Mouse (Mus musculus): ENCODE measurements at regions not wholly inside any gene's neighbourhood (a gene's known extent, or its start where the extent isn't known, plus 50 kb on each side); places are given as distances from the start of the nearest gene placed in this dataset.

DNA sequence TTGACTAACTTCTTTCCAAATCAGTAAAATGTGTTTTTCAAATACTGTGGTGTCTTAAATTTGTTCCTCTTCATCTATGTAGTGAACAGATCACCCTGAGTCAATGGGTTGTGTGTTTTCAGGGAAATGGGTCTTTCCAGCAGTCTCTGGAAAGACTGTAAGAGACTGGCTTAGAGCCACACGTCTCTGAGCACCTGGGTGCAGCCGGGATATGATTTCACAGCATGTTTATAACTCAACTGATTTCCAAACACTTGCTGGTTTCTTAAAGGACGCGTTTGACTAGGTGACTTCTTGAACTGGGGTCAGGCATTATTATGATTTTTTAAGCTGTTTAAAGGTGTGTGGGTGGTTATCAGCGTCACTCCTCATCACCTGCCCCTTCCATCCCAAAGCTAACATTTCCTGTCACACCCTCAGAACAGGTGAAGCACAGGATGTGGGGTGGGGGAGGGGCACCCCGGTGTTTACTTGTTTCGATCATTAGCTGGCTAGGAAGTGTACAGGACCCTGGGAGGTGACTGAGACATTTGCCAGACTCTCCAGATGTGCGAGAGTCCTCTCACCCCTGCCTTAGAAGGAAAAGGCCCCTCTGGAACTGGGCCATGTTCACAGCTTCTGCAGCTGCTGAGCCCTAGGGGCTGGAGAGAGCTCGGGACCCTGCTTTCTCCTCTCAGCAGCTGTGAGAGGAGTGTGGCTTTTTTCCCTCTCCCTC is 229.8 kb downstream of the Cd109 start:
- peak overlapping the region; percentile 69 for H3K4me2 ChIP-seq (ENCODE audit: insufficient read depth, low read depth, poor library complexity, severe bottlenecking)
- H3K27me3 ChIP-seq (replicated peaks) = no peaks in the 10 kb centered on the region
- no peak overlapping the region for H3K9ac ChIP-seq (ENCODE audit: insufficient read depth, low read depth)
- no peak for DNase-seq (ENCODE audit: extremely low read depth)
- no peak overlapping the region for H3K27ac ChIP-seq (ENCODE audit: insufficient read depth, low read depth)
- H3K36me3 ChIP-seq (replicated peaks in 1 of 2; ENCODE audit: control insufficient read depth in 1 of 2, insufficient read depth in 1 of 2, low read length in 1 of 2) = no peaks in the 10 kb centered on the region
- H3K79me2 ChIP-seq (replicated peaks; ENCODE audit: control insufficient read depth, extremely low read depth, insufficient read depth, poor library complexity, severe bottlenecking) = no peaks in the 10 kb centered on the region
- no peak for TF ChIP-seq GABPA (IDR thresholded peaks at IDR 0.05; ENCODE audit: insufficient replicate concordance, low read depth, low read length)
- TF ChIP-seq SIN3A (IDR thresholded peaks at IDR 0.05; ENCODE audit: low read length) = no peak
- TF ChIP-seq MYC (IDR thresholded peaks at IDR 0.05; ENCODE audit: low read depth, low read length) = no peak
- 0 out of 2 replicates have a peak, but pooled peaks have one; percentile 31 for TF ChIP-seq CHD2 (IDR thresholded peaks at IDR 0.05; ENCODE audit: low read length)
- no peak for TF ChIP-seq TBP (conservative IDR thresholded peaks at IDR 0.05; ENCODE audit: low read depth, low read length)
- no peak for TF ChIP-seq NRF1 (IDR thresholded peaks at IDR 0.05; ENCODE audit: low read depth, low read length)
- no peak for TF ChIP-seq USF1 (IDR thresholded peaks at IDR 0.05; ENCODE audit: low read depth, low read length)
- dilution Hi-C loops (cut with MboI; ENCODE audit: extremely low pct_ligation_motif_present, extremely low pct_unique_long_range_greater_than_20kb, low sequenced_read_pairs) = no loop called here
- H3K9me3 ChIP-seq (replicated peaks; ENCODE audit: low read length) = no peaks in the 10 kb centered on the region
- no peak overlapping the region for H3K4me3 ChIP-seq (replicated peaks in 1 of 3; ENCODE audit: low read depth in 2 of 3, low read length in 2 of 3, poor library complexity in 1 of 3)
- no peaks in the 10 kb centered on the region for H3K4me1 ChIP-seq (ENCODE audit: control insufficient read depth in 1 of 2, insufficient read depth in 2 of 2)
- in situ Hi-C loops (cut with MboI; ENCODE audit: low pct_ligation_motif_present, low pct_unique_long_range_greater_than_20kb, low sequenced_read_pairs) = no loop called here

DNA sequence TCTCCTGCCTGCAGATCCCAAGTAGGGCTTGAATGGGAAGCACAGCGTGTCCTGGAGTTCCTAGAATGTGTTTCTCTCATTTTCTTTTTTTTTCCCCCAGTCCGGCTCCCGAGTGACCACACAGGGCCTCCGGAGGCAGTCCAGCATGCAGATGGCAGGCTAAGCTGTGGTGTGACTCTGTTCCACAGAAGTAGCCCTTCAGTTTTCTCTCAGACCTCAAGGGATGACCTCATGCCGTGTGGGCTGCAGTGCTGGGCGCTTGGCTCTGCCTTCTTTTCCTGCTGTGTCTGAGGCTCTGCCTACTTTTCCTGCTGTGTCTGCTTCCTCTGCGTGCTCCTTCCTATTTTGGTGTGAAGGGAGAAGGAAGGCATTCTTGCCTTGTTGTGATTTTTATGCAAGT is 230.8 kb downstream of the Cd109 start:
- no peaks in the 10 kb centered on the region for H3K36me3 ChIP-seq (replicated peaks in 1 of 2; ENCODE audit: control insufficient read depth in 1 of 2, insufficient read depth in 1 of 2, low read length in 1 of 2)
- in situ Hi-C loops (cut with MboI; ENCODE audit: low pct_ligation_motif_present, low pct_unique_long_range_greater_than_20kb, low sequenced_read_pairs) (no loop called here), dilution Hi-C loops (cut with MboI; ENCODE audit: extremely low pct_ligation_motif_present, extremely low pct_unique_long_range_greater_than_20kb, low sequenced_read_pairs) (no loop called here)
- H3K27ac ChIP-seq (ENCODE audit: insufficient read depth, low read depth) = no peak overlapping the region
- DNase-seq (ENCODE audit: extremely low read depth) = no peak
- H3K9me3 ChIP-seq (replicated peaks; ENCODE audit: low read length) = no peaks in the 10 kb centered on the region
- H3K4me3 ChIP-seq (replicated peaks in 1 of 3; ENCODE audit: low read depth in 2 of 3, low read length in 2 of 3, poor library complexity in 1 of 3) = no peak overlapping the region
- no peaks in the 10 kb centered on the region for H3K4me1 ChIP-seq (ENCODE audit: control insufficient read depth in 1 of 2, insufficient read depth in 2 of 2)
- no peak for TF ChIP-seq POLR2A (IDR thresholded peaks at IDR 0.05; ENCODE audit: low read depth, low read length)
- no peak for TF ChIP-seq ZMIZ1 (IDR thresholded peaks at IDR 0.05; ENCODE audit: low read depth, low read length)
- no peak for TF ChIP-seq RCOR1 (conservative IDR thresholded peaks at IDR 0.05; ENCODE audit: low read depth, low read length)
- no peak for TF ChIP-seq POLR2AphosphoS2 (IDR thresholded peaks at IDR 0.05; ENCODE audit: low read depth, low read length)
- no peaks in the 10 kb centered on the region for H3K27me3 ChIP-seq (replicated peaks)
- peak overlapping the region; percentile 83 for H3K4me2 ChIP-seq (ENCODE audit: insufficient read depth, low read depth, poor library complexity, severe bottlenecking)
- no peaks in the 10 kb centered on the region for H3K79me2 ChIP-seq (replicated peaks; ENCODE audit: control insufficient read depth, extremely low read depth, insufficient read depth, poor library complexity, severe bottlenecking)
- no peak overlapping the region; the same call in 1 of the 2 replicates for H3K9ac ChIP-seq (ENCODE audit: insufficient read depth, low read depth)

DNA sequence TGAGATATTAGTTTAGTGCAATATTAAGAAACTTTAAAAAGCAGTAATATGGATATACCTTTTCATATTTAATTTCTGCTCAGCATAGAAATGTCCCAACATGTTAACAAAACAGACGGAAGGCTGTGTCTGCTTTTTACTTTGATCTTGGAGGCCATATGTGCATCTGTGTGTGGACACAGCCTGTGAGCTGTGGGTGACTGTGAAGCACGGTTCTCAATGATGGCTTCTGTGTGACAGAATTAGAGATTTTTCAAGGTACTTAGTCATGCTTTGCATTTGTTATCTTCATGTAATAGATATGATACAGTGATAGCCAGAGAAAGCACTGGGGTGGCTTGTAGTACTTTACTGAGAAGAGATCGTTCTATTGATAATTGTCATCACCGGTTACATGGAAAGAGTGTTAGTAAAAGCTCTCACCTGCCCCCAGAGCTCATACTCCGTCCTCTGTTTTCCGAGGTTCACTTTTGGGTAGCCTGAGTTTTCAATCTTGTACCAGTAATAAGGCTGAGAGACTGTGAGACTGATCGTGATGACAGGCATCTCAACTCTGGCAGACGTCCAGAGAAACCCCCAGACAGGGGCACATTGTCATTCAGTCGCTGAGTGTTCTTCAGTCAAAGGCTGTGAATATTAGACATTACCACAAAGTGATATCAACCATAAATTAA is 232.7 kb downstream of the Cd109 start:
- Histone ChIP-seq H3K4me1 (ENCODE audit: control insufficient read depth in 1 of 2, insufficient read depth in 2 of 2) (no peaks in the 10 kb centered on the region), H3K27ac (ENCODE audit: insufficient read depth, low read depth) (no peak overlapping the region), H3K9ac (ENCODE audit: insufficient read depth, low read depth) (no peak overlapping the region), H3K27me3 (replicated peaks) (no peaks in the 10 kb centered on the region), H3K4me2 (ENCODE audit: insufficient read depth, low read depth, poor library complexity, severe bottlenecking) (no peak overlapping the region), H3K79me2 (replicated peaks; ENCODE audit: control insufficient read depth, extremely low read depth, insufficient read depth, poor library complexity, severe bottlenecking) (no peaks in the 10 kb centered on the region), H3K9me3 (replicated peaks; ENCODE audit: low read length) (no peaks in the 10 kb centered on the region), H3K36me3 (replicated peaks in 1 of 2; ENCODE audit: control insufficient read depth in 1 of 2, insufficient read depth in 1 of 2, low read length in 1 of 2) (no peaks in the 10 kb centered on the region), H3K4me3 (replicated peaks in 1 of 3; ENCODE audit: low read depth in 2 of 3, low read length in 2 of 3, poor library complexity in 1 of 3) (no peak overlapping the region)
- dilution Hi-C loops (cut with MboI; ENCODE audit: extremely low pct_ligation_motif_present, extremely low pct_unique_long_range_greater_than_20kb, low sequenced_read_pairs) = no loop called here
- in situ Hi-C loops (cut with MboI; ENCODE audit: low pct_ligation_motif_present, low pct_unique_long_range_greater_than_20kb, low sequenced_read_pairs) = no loop called here
- DNase-seq (ENCODE audit: extremely low read depth) = no peak
- TF ChIP-seq CHD2 (IDR thresholded peaks at IDR 0.05; ENCODE audit: low read length) (no peak), MEF2A (IDR thresholded peaks at IDR 0.05; ENCODE audit: borderline replicate concordance, low read depth, low read length) (no peak), NELFE (IDR thresholded peaks at IDR 0.05; ENCODE audit: low read depth, low read length) (no peak), ZC3H11A (IDR thresholded peaks at IDR 0.05; ENCODE audit: low read depth, low read length) (no peak), IRF4 (IDR thresholded peaks at IDR 0.05; ENCODE audit: low read depth, low read length) (no peak), RAD21 (IDR thresholded peaks at IDR 0.05; ENCODE audit: low read depth, low read length) (no peak), USF2 (conservative IDR thresholded peaks at IDR 0.05; ENCODE audit: low read depth, low read length) (no peak), PAX5 (IDR thresholded peaks at IDR 0.05; ENCODE audit: low read length) (no peak), BHLHE40 (IDR thresholded peaks at IDR 0.05; ENCODE audit: low read depth, low read length) (no peak), ZKSCAN1 (IDR thresholded peaks at IDR 0.05; ENCODE audit: borderline replicate concordance, low read depth, low read length) (no peak), HCFC1 (IDR thresholded peaks at IDR 0.05; ENCODE audit: low read depth, low read length) (no peak), CTCF (conservative IDR thresholded peaks at IDR 0.05 in 1 of 2, IDR thresholded peaks at IDR 0.05 in 1 of 2; ENCODE audit: low read depth in 2 of 2, low read length in 2 of 2) (no peak), NRF1 (IDR thresholded peaks at IDR 0.05; ENCODE audit: low read depth, low read length) (no peak), SMC3 (IDR thresholded peaks at IDR 0.05; ENCODE audit: low read depth, low read length) (no peak), RCOR1 (conservative IDR thresholded peaks at IDR 0.05; ENCODE audit: low read depth, low read length) (no peak), E2F4 (IDR thresholded peaks at IDR 0.05; ENCODE audit: insufficient replicate concordance, low read depth, low read length) (no peak), ZMIZ1 (IDR thresholded peaks at IDR 0.05; ENCODE audit: low read depth, low read length) (no peak), MAFK (IDR thresholded peaks at IDR 0.05; ENCODE audit: insufficient replicate concordance, low read length) (no peak)
